Mouse (Mus musculus): Measurements from ENCODE around the gene Sgms1. TPM values are rescaled to one million over a fixed set of nuclear protein-coding genes. Genes with fewer than 3 reads are reported as not detected.
A peak's percentile ranks its signal among the peaks of the same experiment; 100 is the strongest.

Gene Sgms1
- polyA plus RNA-seq, 1 experiment = 42.2 TPM

DNA sequence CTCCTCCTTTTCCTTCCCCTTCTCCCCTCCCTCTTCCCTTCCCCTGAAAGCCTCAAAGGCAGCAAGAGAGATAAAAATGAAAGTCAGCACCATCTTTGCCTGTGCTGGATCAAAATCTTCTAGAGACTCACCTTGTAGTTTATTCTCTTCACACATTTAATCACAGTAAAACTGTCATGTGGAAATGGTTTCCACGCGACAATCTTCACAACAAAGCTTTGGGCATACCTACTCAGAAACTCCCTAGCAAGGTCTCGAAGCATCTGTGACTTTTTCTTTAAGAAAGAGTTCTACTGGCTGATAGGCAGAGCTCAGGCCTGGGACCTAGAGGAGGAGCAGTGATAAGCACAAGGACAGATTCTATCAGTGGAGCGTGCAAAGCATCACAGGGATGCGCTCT is 131.4 kb downstream of the Sgms1 start:
- Histone ChIP-seq H3K27ac (ENCODE audit: insufficient read depth, low read length) (no peak overlapping the region), H3K4me3 (ENCODE audit: insufficient read depth, low read length) (no peak overlapping the region), H3K4me1 (ENCODE audit: control insufficient read depth, insufficient read depth, low read length) (peaks cover 15% of the 10 kb centered on the region)
- no peak for TF ChIP-seq POLR2A (IDR thresholded peaks at IDR 0.05; ENCODE audit: low read depth, low read length)
- TF ChIP-seq CTCF (IDR thresholded peaks at IDR 0.05; ENCODE audit: borderline replicate concordance, insufficient read depth, low read length) = no peak

DNA sequence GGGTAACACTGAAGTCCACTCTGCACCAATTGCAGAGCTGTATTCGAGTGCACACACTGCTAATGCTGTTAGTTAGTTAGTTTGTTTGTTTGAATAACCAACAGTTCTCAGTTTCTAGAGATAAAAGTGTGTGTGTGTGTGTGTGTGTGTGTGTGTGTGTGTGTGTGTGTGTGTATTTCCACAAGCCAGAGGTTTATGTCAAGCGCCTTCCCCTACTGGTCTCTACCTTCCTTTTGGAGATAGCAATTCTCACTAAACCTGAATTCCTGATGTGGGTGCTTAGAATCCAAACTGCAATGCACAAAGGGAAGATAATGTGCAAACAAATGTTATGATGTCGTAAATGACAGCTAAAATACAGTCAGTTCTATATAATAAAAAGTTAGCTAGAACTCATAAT is 131.9 kb downstream of the Sgms1 start:
- Histone ChIP-seq H3K4me1 (ENCODE audit: control insufficient read depth, insufficient read depth, low read length) (peaks cover 15% of the 10 kb centered on the region), H3K27ac (ENCODE audit: insufficient read depth, low read length) (no peak overlapping the region), H3K4me3 (ENCODE audit: insufficient read depth, low read length) (no peak overlapping the region)
- TF ChIP-seq POLR2A (IDR thresholded peaks at IDR 0.05; ENCODE audit: low read depth, low read length) (no peak), CTCF (IDR thresholded peaks at IDR 0.05; ENCODE audit: borderline replicate concordance, insufficient read depth, low read length) (no peak)

DNA sequence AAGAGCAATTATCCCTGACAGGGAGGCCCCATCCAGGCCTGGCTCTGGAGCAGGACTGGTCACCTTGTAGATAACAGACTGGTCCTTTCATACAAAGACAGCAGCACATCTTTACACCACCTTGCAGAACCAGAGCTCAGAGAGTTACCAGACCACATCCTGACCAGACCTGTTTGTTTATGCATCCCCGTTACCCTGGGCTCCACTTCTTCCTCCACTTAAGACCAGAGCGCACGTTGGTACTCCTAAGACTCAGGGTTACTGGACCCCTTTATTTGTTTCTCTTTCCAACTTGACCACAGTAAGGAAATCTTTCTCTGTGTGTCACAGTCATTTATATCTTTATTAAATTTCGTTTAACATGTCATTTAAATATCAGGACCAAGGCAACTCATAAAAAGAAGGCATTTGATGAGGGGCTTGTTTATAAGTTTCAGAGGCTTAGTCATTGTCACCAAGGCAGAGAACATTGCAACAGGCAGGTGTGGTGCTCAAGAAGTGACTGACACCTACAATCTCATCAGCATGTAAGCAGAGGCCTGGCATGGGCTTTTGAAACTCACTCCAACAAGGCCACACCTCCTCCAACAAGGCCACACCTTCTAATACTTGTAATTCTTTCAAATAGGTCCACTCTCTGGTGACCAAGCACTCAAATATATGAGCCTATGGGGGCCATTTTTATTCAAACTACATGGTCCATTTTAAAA is 132.7 kb downstream of the Sgms1 start:
- H3K4me1 ChIP-seq (ENCODE audit: control insufficient read depth, insufficient read depth, low read length) = peaks cover 14% of the 10 kb centered on the region
- no peak for TF ChIP-seq POLR2A (IDR thresholded peaks at IDR 0.05; ENCODE audit: low read depth, low read length)
- TF ChIP-seq CTCF (IDR thresholded peaks at IDR 0.05; ENCODE audit: borderline replicate concordance, insufficient read depth, low read length) = no peak
- no peak overlapping the region for H3K4me3 ChIP-seq (ENCODE audit: insufficient read depth, low read length)
- no peak overlapping the region for H3K27ac ChIP-seq (ENCODE audit: insufficient read depth, low read length)

DNA sequence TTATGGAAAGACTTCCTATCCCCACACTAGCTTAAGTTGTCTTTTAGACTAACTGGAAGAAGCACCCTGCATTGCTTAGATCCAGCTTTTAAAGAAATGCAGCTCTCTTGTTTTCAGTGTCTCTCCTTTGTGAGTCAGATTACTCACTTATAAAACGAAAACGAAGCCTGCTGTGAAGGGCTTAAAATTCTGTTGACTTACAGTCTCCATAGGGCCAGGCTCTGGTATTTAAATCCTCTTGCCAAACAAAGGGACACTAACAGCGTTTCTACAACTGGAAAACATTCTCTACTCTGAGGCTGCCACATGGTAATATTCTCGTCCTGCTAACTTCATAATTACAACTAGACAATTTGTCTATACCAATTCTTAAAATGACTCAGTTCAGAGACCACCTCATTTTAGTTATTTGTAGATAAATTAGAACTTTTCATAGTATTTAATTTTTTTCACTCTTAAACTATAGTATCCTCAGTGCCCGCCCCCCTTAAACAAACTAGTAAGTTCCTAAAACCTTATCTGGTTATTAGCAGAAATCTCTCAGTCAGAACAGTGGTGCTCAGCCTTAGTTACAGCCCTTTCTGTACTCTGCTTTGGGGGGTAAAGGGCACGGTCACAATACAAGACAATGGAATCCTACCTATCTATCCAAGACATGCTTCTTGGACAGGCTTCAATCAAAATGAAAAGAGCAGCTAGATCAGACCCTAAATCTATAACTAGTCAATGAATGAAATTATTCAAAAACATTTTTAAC is 133.9 kb downstream of the Sgms1 start:
- H3K4me1 ChIP-seq (ENCODE audit: control insufficient read depth, insufficient read depth, low read length) = peaks cover 9% of the 10 kb centered on the region
- TF ChIP-seq CTCF (IDR thresholded peaks at IDR 0.05; ENCODE audit: borderline replicate concordance, insufficient read depth, low read length) (no peak), POLR2A (IDR thresholded peaks at IDR 0.05; ENCODE audit: low read depth, low read length) (no peak)
- peak overlapping the region; percentile 65; the same call in 1 of the 2 replicates for H3K27ac ChIP-seq (ENCODE audit: insufficient read depth, low read length)
- H3K4me3 ChIP-seq (ENCODE audit: insufficient read depth, low read length) = no peak overlapping the region

DNA sequence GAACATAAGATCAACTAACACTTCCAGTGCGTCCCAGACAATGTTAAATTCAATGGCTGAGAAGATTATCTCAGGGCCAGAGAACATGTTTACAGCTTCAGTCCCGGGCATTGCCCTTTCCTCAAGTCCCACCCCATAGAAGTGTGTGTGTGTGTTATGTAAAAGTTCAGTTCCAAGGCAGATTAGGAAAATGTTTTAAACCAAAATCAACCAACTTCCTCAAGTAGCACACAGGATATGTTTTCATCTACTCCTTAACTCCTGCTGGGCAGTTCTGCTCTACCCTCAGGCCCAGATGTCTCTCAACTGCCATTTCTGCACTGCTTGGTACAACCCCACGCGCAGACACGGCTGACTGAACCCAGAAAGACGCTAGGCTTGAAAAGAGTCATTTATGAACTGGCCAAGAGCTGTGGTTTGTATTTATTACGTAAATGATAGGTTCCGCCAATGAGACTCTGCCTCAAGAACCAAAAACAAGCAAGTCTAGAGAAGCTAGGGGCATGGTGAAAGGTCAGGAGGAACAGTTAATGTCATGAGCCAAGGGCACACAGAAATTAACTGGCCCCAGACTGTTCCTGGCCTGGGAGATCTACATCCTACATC is 134.7 kb downstream of the Sgms1 start:
- H3K4me3 ChIP-seq (ENCODE audit: insufficient read depth, low read length) = no peak overlapping the region
- TF ChIP-seq POLR2A (IDR thresholded peaks at IDR 0.05; ENCODE audit: low read depth, low read length) = no peak
- TF ChIP-seq CTCF (IDR thresholded peaks at IDR 0.05; ENCODE audit: borderline replicate concordance, insufficient read depth, low read length) = no peak
- H3K27ac ChIP-seq (ENCODE audit: insufficient read depth, low read length) = peak overlapping the region; percentile 65
- peaks cover 8% of the 10 kb centered on the region for H3K4me1 ChIP-seq (ENCODE audit: control insufficient read depth, insufficient read depth, low read length)

DNA sequence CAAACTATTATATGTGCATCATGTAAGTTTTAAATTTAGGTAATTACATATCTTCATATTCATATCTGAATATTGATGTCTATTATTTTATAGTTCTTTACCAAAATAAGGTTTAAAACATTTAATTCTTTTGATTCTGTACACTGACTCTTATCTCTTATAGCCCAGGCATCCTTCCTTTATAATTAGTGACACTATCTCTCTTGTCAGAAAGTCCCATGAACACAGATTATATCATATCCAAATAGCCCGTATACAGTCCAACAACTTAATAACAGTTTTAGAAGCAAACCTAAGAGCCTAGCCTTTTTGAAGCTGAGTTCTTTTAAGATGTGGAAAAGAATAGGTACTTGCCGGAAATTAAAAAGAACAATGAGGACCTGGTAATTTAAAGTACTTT is 135.3 kb downstream of the Sgms1 start:
- TF ChIP-seq CTCF (IDR thresholded peaks at IDR 0.05; ENCODE audit: borderline replicate concordance, insufficient read depth, low read length) = no peak
- TF ChIP-seq POLR2A (IDR thresholded peaks at IDR 0.05; ENCODE audit: low read depth, low read length) = no peak
- Histone ChIP-seq H3K4me1 (ENCODE audit: control insufficient read depth, insufficient read depth, low read length) (peaks cover 8% of the 10 kb centered on the region), H3K4me3 (ENCODE audit: insufficient read depth, low read length) (no peak overlapping the region), H3K27ac (ENCODE audit: insufficient read depth, low read length) (no peak overlapping the region)

DNA sequence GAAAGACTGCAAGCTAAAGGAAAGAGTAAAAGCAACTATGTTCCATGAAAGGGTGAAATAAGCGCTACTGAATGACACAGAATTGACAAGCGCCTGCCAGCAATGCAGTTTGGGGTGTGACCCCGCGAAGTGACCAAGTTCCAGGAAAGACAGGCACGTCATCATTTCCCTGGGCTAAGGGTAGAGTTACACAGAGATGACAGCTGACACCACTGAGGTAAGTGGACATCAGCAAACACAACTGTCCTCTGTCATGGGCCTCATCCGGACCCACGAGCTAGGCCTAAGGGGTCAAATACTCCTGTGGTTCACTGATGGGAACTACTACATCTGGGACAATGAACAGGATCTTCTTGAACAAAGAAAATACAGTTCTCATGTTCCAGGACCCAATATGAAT is 136.5 kb downstream of the Sgms1 start:
- Histone ChIP-seq H3K27ac (ENCODE audit: insufficient read depth, low read length) (no peak overlapping the region), H3K4me3 (ENCODE audit: insufficient read depth, low read length) (no peak overlapping the region), H3K4me1 (ENCODE audit: control insufficient read depth, insufficient read depth, low read length) (peaks cover 8% of the 10 kb centered on the region)
- TF ChIP-seq CTCF (IDR thresholded peaks at IDR 0.05; ENCODE audit: borderline replicate concordance, insufficient read depth, low read length) = no peak

DNA sequence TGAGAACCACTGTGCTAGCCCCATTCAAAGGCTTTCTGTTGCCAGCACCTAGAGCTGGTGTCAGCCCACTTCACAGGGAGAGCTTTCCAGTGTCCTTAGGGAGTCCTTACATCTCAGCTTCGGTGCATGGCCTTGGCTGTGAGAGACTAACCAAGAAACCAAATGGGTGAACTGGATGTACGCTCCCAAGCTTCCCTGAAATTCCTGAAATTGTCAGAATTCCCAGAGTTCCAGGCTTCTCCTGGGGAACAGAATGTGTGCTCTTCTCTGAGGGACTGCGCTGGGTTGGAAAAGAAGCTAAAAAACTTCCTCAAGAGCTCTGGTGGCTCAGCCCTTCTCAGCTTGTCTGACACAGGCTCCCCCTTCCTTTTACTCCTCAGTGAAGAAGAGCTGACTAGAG is 137.1 kb downstream of the Sgms1 start:
- TF ChIP-seq CTCF (IDR thresholded peaks at IDR 0.05; ENCODE audit: borderline replicate concordance, insufficient read depth, low read length) = no peak
- no peak for TF ChIP-seq POLR2A (IDR thresholded peaks at IDR 0.05; ENCODE audit: low read depth, low read length)
- Histone ChIP-seq H3K27ac (ENCODE audit: insufficient read depth, low read length) (no peak overlapping the region), H3K4me3 (ENCODE audit: insufficient read depth, low read length) (no peak overlapping the region), H3K4me1 (ENCODE audit: control insufficient read depth, insufficient read depth, low read length) (peaks cover 8% of the 10 kb centered on the region)

DNA sequence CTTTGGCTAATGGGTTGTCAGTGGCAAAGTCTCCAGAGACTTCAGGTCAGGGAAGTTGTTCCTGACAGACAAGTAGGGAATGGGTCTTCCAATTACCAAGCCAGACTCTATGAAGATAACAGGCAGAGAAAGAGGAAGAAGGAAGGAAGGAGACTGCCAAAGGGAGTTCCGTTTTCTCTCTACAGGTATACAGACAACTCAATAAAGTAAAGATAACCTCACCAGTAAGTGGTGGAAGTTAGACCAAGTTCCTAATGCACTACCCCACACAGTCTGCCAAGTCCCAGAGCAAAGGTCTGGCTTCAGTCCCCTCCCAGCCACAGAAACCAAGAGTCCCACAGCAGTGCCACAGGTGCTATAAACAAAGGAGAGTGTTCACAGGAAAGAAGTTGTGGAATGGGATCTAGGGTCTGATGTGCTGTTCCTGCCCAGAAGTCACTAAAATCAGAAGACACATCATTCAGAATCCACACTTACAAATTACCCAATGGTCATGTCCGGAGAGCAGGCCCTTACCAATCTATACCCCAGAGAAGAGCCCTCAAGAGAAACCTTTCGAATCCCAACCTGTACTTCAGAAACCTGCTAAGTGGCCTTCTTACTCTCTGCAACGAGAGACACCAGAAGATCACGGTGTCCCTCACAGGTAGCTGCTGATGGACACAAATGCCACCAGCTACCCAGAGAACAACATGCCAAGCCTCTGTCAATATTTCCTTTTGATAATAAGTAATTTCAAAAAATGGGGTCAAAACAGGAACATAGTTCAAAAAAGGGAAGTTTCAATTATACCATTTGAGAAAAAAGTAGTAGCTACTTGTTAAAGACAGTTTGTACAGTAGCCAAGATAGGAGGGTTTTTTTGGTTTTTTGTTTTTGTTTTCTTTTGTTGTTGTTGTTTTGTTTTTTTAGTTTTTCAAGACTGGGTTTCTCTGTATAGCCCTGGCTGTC is 140.1 kb downstream of the Sgms1 start:
- Histone ChIP-seq H3K27ac (ENCODE audit: insufficient read depth, low read length) (no peak overlapping the region), H3K4me1 (ENCODE audit: control insufficient read depth, insufficient read depth, low read length) (0 out of 2 replicates have a peak, but pooled peaks cover 2% of the 10 kb centered on the region), H3K4me3 (ENCODE audit: insufficient read depth, low read length) (no peak overlapping the region)
- TF ChIP-seq CTCF (IDR thresholded peaks at IDR 0.05; ENCODE audit: borderline replicate concordance, insufficient read depth, low read length) (no peak), POLR2A (IDR thresholded peaks at IDR 0.05; ENCODE audit: low read depth, low read length) (no peak)

Data from embryonic fibroblast, embryonic 13.5 days (primary cell).